Mouse (Mus musculus) MEL (cell line): Measurements from ENCODE around the gene Celf2. TPM values are rescaled to one million over a fixed set of nuclear protein-coding genes. Genes with fewer than 3 reads are reported as not detected.

ENCODE experiments used
- DNase-seq: peaks from one replicate; pipeline ENCODE4 v3.0.0; 2011; ENCODE audit warnings: low read depth, low spot score
- H3K27ac ChIP-seq: 2 replicates; pipeline ENCODE4 v1.5.1; 2012; ENCODE audit warnings: low read depth, mild to moderate bottlenecking, control low read depth, low read length, moderate library complexity; ENCODE audit not compliant: control insufficient read depth
- H3K27me3 ChIP-seq, 2 experiments: fragments of 150-350 bp in 1 of 2; sonication (generic) in 1 of 2; 2 replicates each; pipeline ENCODE4 v1.6.1; 2012; ENCODE audit warnings: low read length in 2 of 2, mild to moderate bottlenecking in 2 of 2, improper control_type of control experiment in 1 of 2, moderate library complexity in 1 of 2; ENCODE audit not compliant: insufficient read depth in 2 of 2, control insufficient read depth in 1 of 2
- H3K36me3 ChIP-seq, 2 experiments: 2 replicates each; pipeline ENCODE4 v1.6.1; 2012 to 2014; ENCODE audit warnings: low read length in 2 of 2, improper control_type of control experiment in 1 of 2, inconsistent platforms in 1 of 2, mild to moderate bottlenecking in 1 of 2; ENCODE audit not compliant: insufficient read depth in 2 of 2, control insufficient read depth in 1 of 2
- H3K4me1 ChIP-seq, 2 experiments: fragments of 150-350 bp in 1 of 2; sonication (generic) in 1 of 2; 2 replicates each; pipeline ENCODE4 v1.6.1; 2012; ENCODE audit warnings: low read length in 2 of 2, improper control_type of control experiment in 1 of 2, mild to moderate bottlenecking in 1 of 2; ENCODE audit not compliant: insufficient read depth in 2 of 2, control insufficient read depth in 1 of 2
- H3K4me3 ChIP-seq, 2 experiments: fragments of 150-350 bp in 1 of 2; sonication (generic) in 1 of 2; 2 replicates each; pipeline ENCODE4 v1.5.1; 2012; ENCODE audit warnings: low read depth in 2 of 2, low read length in 2 of 2, mild to moderate bottlenecking in 2 of 2, moderate library complexity in 2 of 2, control low read depth in 1 of 2, improper control_type of control experiment in 1 of 2; ENCODE audit not compliant: control insufficient read depth in 1 of 2, insufficient read depth in 1 of 2
- H3K79me2 ChIP-seq: 2 replicates; pipeline ENCODE4 v1.6.1; 2012; ENCODE audit warnings: mild to moderate bottlenecking, low read length, moderate library complexity; ENCODE audit not compliant: control insufficient read depth, poor library complexity, insufficient read depth
- H3K9ac ChIP-seq: 2 replicates; pipeline ENCODE4 v1.6.1; 2012; ENCODE audit warnings: low read depth, mild to moderate bottlenecking, control low read depth, low read length, moderate library complexity; ENCODE audit not compliant: control insufficient read depth, poor library complexity, severe bottlenecking
- H3K9me3 ChIP-seq: fragments of 150-350 bp; sonication (generic); replicated peaks from 2 replicates; pipeline ENCODE4 v1.6.1; 2012; ENCODE audit warnings: mild to moderate bottlenecking, low read length, improper control_type of control experiment, moderate library complexity; ENCODE audit not compliant: insufficient read depth
- BHLHE40 ChIP-seq: IDR thresholded peaks from 2 replicates; pipeline ENCODE4 v1.6.1; 2012; ENCODE audit warnings: low read depth, mild to moderate bottlenecking, inconsistent platforms, low read length, improper control_type of control experiment, borderline replicate concordance
- CTCF ChIP-seq, 3 experiments: IDR thresholded peaks in 2 of 3; conservative IDR thresholded peaks in 1 of 3; 2 replicates each; pipeline ENCODE4 v1.5.1; 2011 to 2012; ENCODE audit warnings: low read length in 3 of 3, low read depth in 2 of 3, mild to moderate bottlenecking in 2 of 3, improper control_type of control experiment in 1 of 3, inconsistent platforms in 1 of 3, mixed read lengths in 1 of 3, moderate library complexity in 1 of 3; ENCODE audit not compliant: control insufficient read depth in 1 of 3, insufficient read depth in 1 of 3, poor library complexity in 1 of 3, severe bottlenecking in 1 of 3
- E2F4 ChIP-seq: IDR thresholded peaks from 2 replicates; pipeline ENCODE4 v1.6.1; 2011; ENCODE audit warnings: low read depth, low read length, improper control_type of control experiment, borderline replicate concordance
- ETS1 ChIP-seq: IDR thresholded peaks from 2 replicates; pipeline ENCODE4 v1.6.1; 2012; ENCODE audit warnings: low read depth, mild to moderate bottlenecking, inconsistent platforms, low read length, improper control_type of control experiment, moderate library complexity
- MAZ ChIP-seq: IDR thresholded peaks from 2 replicates; pipeline ENCODE4 v1.6.1; 2012; ENCODE audit warnings: low read depth, mild to moderate bottlenecking, inconsistent platforms, low read length, improper control_type of control experiment
- POLR2AphosphoS5 ChIP-seq: IDR thresholded peaks from 2 replicates; pipeline ENCODE4 v1.6.1; 2012; ENCODE audit warnings: low read depth, borderline replicate concordance, mild to moderate bottlenecking, inconsistent platforms, low read length, moderate library complexity, mixed read lengths
- RAD21 ChIP-seq: IDR thresholded peaks from 2 replicates; pipeline ENCODE4 v1.6.1; 2011; ENCODE audit warnings: mild to moderate bottlenecking, low read depth, low read length, improper control_type of control experiment
- SIN3A ChIP-seq: IDR thresholded peaks from 2 replicates; pipeline ENCODE4 v1.6.1; 2012; ENCODE audit warnings: low read length, improper control_type of control experiment, inconsistent platforms
- SMC3 ChIP-seq: IDR thresholded peaks from 2 replicates; pipeline ENCODE4 v1.6.1; 2011; ENCODE audit warnings: low read depth, low read length, improper control_type of control experiment
- TAL1 ChIP-seq: IDR thresholded peaks from 2 replicates; pipeline ENCODE4 v1.6.1; 2012; ENCODE audit warnings: mild to moderate bottlenecking, inconsistent platforms, low read length, moderate library complexity, mixed read lengths
- TBP ChIP-seq: IDR thresholded peaks from 2 replicates; pipeline ENCODE4 v1.8.0; 2011; ENCODE audit warnings: low read depth, low read length, improper control_type of control experiment
- TCF12 ChIP-seq: IDR thresholded peaks from 2 replicates; pipeline ENCODE4 v1.6.1; 2014; ENCODE audit warnings: low read depth, mild to moderate bottlenecking, inconsistent platforms, low read length, improper control_type of control experiment, moderate library complexity
- UBTF ChIP-seq: IDR thresholded peaks from 2 replicates; pipeline ENCODE4 v1.6.1; 2012; ENCODE audit warnings: low read depth, mild to moderate bottlenecking, inconsistent platforms, low read length, improper control_type of control experiment, moderate library complexity, borderline replicate concordance; ENCODE audit not compliant: insufficient read depth
- ZC3H11A ChIP-seq: IDR thresholded peaks from 2 replicates; pipeline ENCODE4 v1.6.1; 2012; ENCODE audit warnings: low read depth, mild to moderate bottlenecking, inconsistent platforms, low read length, improper control_type of control experiment
- ZKSCAN1 ChIP-seq: IDR thresholded peaks from 2 replicates; pipeline ENCODE4 v1.6.1; 2012; ENCODE audit warnings: low read depth, mild to moderate bottlenecking, inconsistent platforms, low read length, improper control_type of control experiment, moderate library complexity
- ZMIZ1 ChIP-seq: IDR thresholded peaks from 2 replicates; pipeline ENCODE4 v1.6.1; 2012; ENCODE audit warnings: low read depth, mild to moderate bottlenecking, inconsistent platforms, low read length, improper control_type of control experiment, moderate library complexity
- ZNF384 ChIP-seq: IDR thresholded peaks from 2 replicates; pipeline ENCODE4 v1.6.1; 2012; ENCODE audit warnings: low read depth, mild to moderate bottlenecking, inconsistent platforms, low read length, improper control_type of control experiment
- polyA plus RNA-seq, 2 experiments: library from polyadenylated mRNA; stranded (reverse) in 1 of 2; unstranded in 1 of 2; fragments of >175 nt in 1 of 2; fragments of >200 nt in 1 of 2; gene quantifications; 2 replicates each; pipeline versions ENCODE4 v1.2.1 to v1.2.4; 2012; ENCODE audit warnings: low replicate concordance in 2 of 2, low read depth in 1 of 2; ENCODE audit not compliant: insufficient read length in 2 of 2, insufficient read depth in 1 of 2, missing spikeins in 1 of 2
- total RNA-seq: library from RNA; depleted of rRNA; stranded (reverse); fragments of 300-350 nt; gene quantifications from 2 replicates; pipeline ENCODE4 v1.2.3, GENCODE M21; 2012

Gene Celf2
- total and polyA plus RNA-seq, 3 experiments: 8.9 to 16.7 TPM; not detected in 1

- TF ChIP-seq ETS1 (no peak), ZC3H11A (no peak), ZMIZ1 (no peak), SIN3A (no peak), TCF12 (no peak), TAL1 (no peak), TBP (no peak), ZNF384 (no peak), E2F4 (no peak), CTCF (IDR thresholded peaks at IDR 0.05 in 2 of 3, conservative IDR thresholded peaks at IDR 0.05 in 1 of 3; ENCODE audit: control insufficient read depth in 1 of 3, insufficient read depth in 1 of 3, low read depth in 2 of 3, low read length in 3 of 3, poor library complexity in 1 of 3, severe bottlenecking in 1 of 3) (no peak), SMC3 (no peak)
- no peak overlapping the region for H3K27ac ChIP-seq
- H3K4me1 ChIP-seq: no peaks in the 10 kb centered on the region
- no peaks in the 10 kb centered on the region for H3K79me2 ChIP-seq
- no peaks in the 10 kb centered on the region for H3K36me3 ChIP-seq
- H3K9ac ChIP-seq: no peak overlapping the region
- no peak for DNase-seq
- no peak overlapping the region for H3K4me3 ChIP-seq
- H3K9me3 ChIP-seq: no peaks in the 10 kb centered on the region
- H3K27me3 ChIP-seq: no peaks in the 10 kb centered on the region
These were observed 987.0 kb downstream of the Celf2 start for GRCm38 (mm10) chr2:6522411-6522810.

GRCm38 (mm10) chr2:6513176-6513575, 996.2 kb downstream of the Celf2 start:
- TF ChIP-seq ZMIZ1 (no peak), UBTF (no peak), ZKSCAN1 (no peak), BHLHE40 (no peak), POLR2AphosphoS5 (no peak), E2F4 (no peak)
- H3K79me2 ChIP-seq: no peaks in the 10 kb centered on the region

DNA sequence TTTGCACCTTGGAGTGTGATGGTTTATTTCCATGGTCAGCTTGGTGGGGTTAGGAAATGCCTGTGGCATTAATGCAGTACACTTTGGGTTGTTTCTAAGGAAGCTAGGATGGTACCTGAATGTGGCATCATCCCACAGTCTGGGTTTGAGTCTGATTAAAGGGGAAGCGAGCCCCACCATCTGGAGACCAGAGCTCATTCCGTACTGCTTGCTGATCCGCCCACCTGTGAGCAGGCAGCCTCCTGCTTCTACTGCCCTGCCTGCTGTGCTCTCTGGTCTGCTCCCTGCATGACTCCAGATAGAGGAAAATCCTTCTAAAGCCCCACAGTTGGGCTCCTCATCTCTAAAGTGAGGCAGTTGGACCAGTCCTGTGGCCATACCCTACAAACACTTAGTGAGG, 1002.3 kb downstream of the Celf2 start:
- no peak for DNase-seq

More at GRCm38 (mm10) chr2:6513176-6513575, 996.2 kb downstream of the Celf2 start:
- Histone ChIP-seq H3K9me3 (no peaks in the 10 kb centered on the region), H3K4me1 (no peaks in the 10 kb centered on the region), H3K27ac (no peak overlapping the region), H3K27me3 (peaks cover 0 to 4% of the 10 kb centered on the region in 2 experiments; a peak in 3 of 4 replicates), H3K4me3 (no peak overlapping the region), H3K9ac (no peak overlapping the region), H3K36me3 (no peaks in the 10 kb centered on the region)
- no peak for DNase-seq

More for the DNA sequence above, 1002.3 kb downstream of the Celf2 start:
- Histone ChIP-seq H3K4me1 (no peaks in the 10 kb centered on the region), H3K27ac (no peak overlapping the region), H3K79me2 (no peaks in the 10 kb centered on the region), H3K36me3 (no peaks in the 10 kb centered on the region), H3K4me3 (no peak overlapping the region), H3K27me3 (peaks cover 0 to 5% of the 10 kb centered on the region in 2 experiments; a peak in 3 of 4 replicates), H3K9me3 (no peaks in the 10 kb centered on the region), H3K9ac (no peak overlapping the region)
- TF ChIP-seq MAZ (no peak), TCF12 (no peak), RAD21 (no peak)
